Mouse (Mus musculus): ENCODE data around the gene Slc1a2. TPM values are rescaled to one million over a fixed set of nuclear protein-coding genes. Genes with fewer than 3 reads are reported as not detected.

Gene Slc1a2
- polyA plus RNA-seq, 1 experiment from 2014 or later = 1.1 TPM

DNA sequence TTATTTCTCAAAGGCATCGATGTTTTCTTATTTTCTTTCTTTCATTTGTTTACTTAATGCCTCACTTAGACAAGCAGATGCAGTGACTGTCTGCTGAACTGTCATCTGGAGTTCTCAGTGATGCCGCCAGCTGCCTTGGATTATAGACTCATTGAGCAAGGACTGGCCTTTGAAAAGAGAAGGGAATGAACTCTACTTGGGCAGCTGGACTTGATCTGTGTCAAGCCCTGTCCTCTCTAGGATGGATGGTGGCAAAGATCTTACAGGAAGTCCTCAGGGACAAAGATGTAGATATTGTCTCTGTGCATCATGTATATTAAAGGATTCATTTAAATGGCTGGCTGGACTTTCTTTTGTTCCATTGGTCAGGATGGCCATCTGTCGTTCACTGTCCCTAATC lies 5.4 kb downstream of the Slc1a2 start:
- Histone ChIP-seq H3K4me1 (replicated peaks) (no peaks in the 10 kb centered on the region), H3K4me2 (no peak overlapping the region), H3K27me3 (peaks cover 45% of the 10 kb centered on the region), H3K4me3 (replicated peaks) (no peak overlapping the region), H3K27ac (replicated peaks) (no peak overlapping the region), H3K9ac (no peak overlapping the region), H3K9me3 (replicated peaks) (no peaks in the 10 kb centered on the region), H3K36me3 (replicated peaks) (no peaks in the 10 kb centered on the region)
- no peak for ATAC-seq (ENCODE audit: insufficient read depth)
- WGBS (ENCODE audit: insufficient replicate concordance) = 54% methylated on average over 3 of the region's 3 CpGs

DNA sequence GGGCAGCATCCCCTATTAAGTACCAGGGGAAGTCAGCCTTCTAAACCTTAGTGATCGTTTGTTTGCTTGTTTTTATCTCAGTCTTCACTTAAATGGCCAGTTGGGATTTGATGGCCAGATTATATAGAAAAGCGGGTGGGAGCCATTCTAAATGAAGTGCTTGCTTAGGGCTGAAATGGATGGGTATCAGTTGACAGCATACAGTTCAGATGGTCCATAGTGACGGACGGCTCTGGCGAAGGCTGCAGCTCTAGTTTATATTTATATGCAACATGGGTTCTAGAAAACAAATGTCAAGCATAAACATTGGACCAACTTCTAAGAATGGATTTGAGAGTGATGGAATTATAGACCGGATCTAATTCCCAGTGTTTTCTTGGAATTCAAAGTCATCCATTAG lies 9.5 kb downstream of the Slc1a2 start:
- ATAC-seq (ENCODE audit: insufficient read depth) = no peak
- Histone ChIP-seq H3K9ac (no peak overlapping the region), H3K9me3 (replicated peaks) (no peaks in the 10 kb centered on the region), H3K4me1 (replicated peaks) (no peaks in the 10 kb centered on the region), H3K4me2 (no peak overlapping the region), H3K4me3 (replicated peaks) (no peak overlapping the region), H3K27me3 (0 out of 2 replicates have a peak, but pooled peaks cover 9% of the 10 kb centered on the region), H3K27ac (replicated peaks) (no peak overlapping the region), H3K36me3 (replicated peaks) (no peaks in the 10 kb centered on the region)
- WGBS (ENCODE audit: insufficient replicate concordance) = 48% methylated on average over 6 of the region's 6 CpGs

DNA sequence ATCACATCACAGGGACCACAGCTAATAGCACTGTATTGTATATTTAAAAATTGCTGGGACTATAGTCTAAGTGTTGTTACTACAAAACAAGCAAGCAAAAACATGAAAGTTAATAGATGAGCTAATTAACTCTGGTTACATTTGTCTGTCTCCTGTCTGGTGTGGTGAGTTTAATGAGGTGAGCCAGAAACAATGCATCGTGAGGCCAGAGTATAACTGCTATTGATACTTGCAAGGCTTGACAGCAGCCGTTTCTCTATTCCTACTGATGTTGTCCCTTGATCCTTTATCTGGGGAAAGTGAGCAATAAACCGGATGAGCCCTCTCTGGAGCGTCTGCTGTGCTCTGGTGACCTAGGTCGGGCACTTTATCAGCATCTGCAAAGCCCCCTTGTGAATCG lies 11.1 kb downstream of the Slc1a2 start:
- Histone ChIP-seq H3K9me3 (replicated peaks) (no peaks in the 10 kb centered on the region), H3K4me3 (replicated peaks) (no peak overlapping the region), H3K27ac (replicated peaks) (no peak overlapping the region), H3K27me3 (0 out of 2 replicates have a peak, but pooled peaks cover 4% of the 10 kb centered on the region), H3K4me2 (no peak overlapping the region), H3K9ac (no peak overlapping the region), H3K4me1 (replicated peaks) (no peaks in the 10 kb centered on the region), H3K36me3 (replicated peaks) (no peaks in the 10 kb centered on the region)
- 16% methylated on average over 6 of the region's 6 CpGs for WGBS (ENCODE audit: insufficient replicate concordance)
- ATAC-seq (ENCODE audit: insufficient read depth) = no peak

DNA sequence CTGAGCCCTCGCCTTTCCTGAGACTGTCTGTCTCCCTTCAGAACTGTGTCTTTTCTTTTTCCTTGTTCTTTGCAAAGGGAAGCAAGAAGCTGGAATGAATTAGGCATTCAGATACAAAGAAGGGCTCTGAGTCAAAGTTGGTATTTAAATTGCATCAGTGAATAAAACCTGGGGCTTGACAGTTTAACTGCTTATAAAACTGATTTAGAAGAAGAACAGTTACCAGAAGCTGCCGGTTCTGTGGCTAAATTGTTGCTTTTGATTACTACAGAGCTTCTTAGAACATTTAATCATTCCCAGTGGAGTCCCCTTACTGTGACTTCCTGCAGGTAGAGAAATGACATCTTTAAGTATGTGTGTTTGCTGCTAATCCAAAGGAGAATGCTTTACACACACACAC lies 16.1 kb downstream of the Slc1a2 start:
- Histone ChIP-seq H3K27ac (replicated peaks) (no peak overlapping the region), H3K9me3 (replicated peaks) (no peaks in the 10 kb centered on the region), H3K36me3 (replicated peaks) (no peaks in the 10 kb centered on the region), H3K9ac (no peak overlapping the region), H3K4me3 (replicated peaks) (no peak overlapping the region), H3K27me3 (0 out of 2 replicates have a peak, but pooled peaks cover 4% of the 10 kb centered on the region), H3K4me1 (replicated peaks) (no peaks in the 10 kb centered on the region), H3K4me2 (no peak overlapping the region)
- whole genome bisulfite sequencing (ENCODE audit: insufficient replicate concordance) = 47% methylated on average over 2 of the region's 2 CpGs
- ATAC-seq (ENCODE audit: insufficient read depth) = no peak

DNA sequence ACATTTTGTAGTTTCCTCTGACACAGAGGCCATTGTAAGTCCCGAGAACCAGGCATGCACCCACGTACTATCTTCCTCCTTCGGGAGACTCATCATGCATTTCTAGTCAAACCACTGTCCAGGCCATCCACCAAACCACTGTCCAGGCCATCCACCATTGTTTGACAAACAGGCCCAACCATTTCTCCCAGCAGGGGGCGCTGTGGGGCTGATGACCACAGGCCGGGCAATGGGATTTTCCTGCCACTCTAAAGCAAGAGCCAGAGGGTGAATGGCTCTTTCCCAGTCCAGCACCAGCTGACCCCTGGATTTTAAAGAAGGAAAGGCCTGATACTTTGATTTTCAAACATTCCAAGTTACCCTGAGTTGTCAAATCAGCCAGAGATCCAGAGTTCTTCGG lies 16.8 kb downstream of the Slc1a2 start:
- no peaks in the 10 kb centered on the region for H3K36me3 ChIP-seq (replicated peaks)
- ATAC-seq (ENCODE audit: insufficient read depth) = no peak
- no peaks in the 10 kb centered on the region for H3K27me3 ChIP-seq
- no peak overlapping the region for H3K27ac ChIP-seq (replicated peaks)
- no peaks in the 10 kb centered on the region for H3K9me3 ChIP-seq (replicated peaks)
- no peak overlapping the region for H3K9ac ChIP-seq
- H3K4me2 ChIP-seq = no peak overlapping the region
- H3K4me1 ChIP-seq (replicated peaks) = no peaks in the 10 kb centered on the region
- H3K4me3 ChIP-seq (replicated peaks) = no peak overlapping the region
- WGBS (ENCODE audit: insufficient replicate concordance) = 50% methylated on average over 6 of the region's 6 CpGs

DNA sequence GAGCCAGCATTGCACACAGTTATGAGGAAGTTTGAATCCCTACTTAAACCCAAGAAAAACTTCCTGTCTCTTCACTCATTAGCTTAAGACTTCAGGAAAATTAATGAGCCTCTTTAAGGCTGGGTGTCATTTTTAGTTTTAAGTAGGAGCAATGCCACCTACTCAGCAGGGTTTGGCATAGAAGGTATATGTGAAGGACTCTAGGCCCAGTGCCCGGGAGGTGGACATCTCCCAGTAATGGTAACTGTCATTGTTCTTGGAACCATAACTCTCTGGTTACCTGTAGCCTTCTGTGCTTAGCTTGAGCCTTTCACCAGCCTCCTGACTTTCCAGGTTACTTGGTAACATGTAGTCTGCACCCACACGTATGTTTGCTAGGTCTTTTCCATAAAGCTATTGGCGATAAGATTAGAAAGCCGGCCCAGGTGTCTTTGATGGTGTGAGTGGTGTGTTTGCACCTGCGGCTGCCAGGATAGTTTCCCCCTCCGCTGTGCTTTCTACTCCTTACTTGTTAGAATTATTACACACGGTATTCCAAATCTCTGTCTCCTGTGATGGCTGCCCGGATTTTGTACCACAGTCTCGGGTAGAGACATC lies 18.4 kb downstream of the Slc1a2 start:
- no peak overlapping the region for H3K27ac ChIP-seq (replicated peaks)
- no peaks in the 10 kb centered on the region for H3K9me3 ChIP-seq (replicated peaks)
- H3K36me3 ChIP-seq (replicated peaks) = no peaks in the 10 kb centered on the region
- no peak overlapping the region for H3K9ac ChIP-seq
- H3K4me2 ChIP-seq = no peak overlapping the region
- no peak for ATAC-seq (ENCODE audit: insufficient read depth)
- H3K4me1 ChIP-seq (replicated peaks) = no peaks in the 10 kb centered on the region
- 75% methylated on average over 9 of the region's 9 CpGs for WGBS (ENCODE audit: insufficient replicate concordance)
- no peak overlapping the region for H3K4me3 ChIP-seq (replicated peaks)
- H3K27me3 ChIP-seq = no peaks in the 10 kb centered on the region

DNA sequence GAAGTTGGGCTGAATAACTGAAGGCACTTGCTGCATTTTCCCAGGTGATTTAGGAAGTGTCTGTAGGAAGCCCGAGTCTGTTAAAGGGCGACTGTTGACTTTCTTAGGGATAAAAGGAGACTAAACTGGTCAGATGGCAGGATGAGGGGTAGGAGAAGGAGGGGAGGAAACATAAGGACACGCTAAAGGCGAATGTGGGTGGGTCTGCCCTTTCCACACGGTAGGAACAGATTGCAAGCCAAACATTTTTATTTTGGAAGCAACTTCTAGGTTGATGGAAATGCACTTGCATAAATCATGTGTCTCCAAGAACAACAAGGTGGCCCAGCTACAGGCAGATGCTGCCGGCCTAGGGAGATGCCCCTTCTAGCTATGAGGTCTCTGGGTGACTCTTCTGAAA lies 18.9 kb downstream of the Slc1a2 start:
- H3K4me1 ChIP-seq (replicated peaks) = no peaks in the 10 kb centered on the region
- no peaks in the 10 kb centered on the region for H3K9me3 ChIP-seq (replicated peaks)
- no peak overlapping the region for H3K4me3 ChIP-seq (replicated peaks)
- H3K9ac ChIP-seq = no peak overlapping the region
- H3K27ac ChIP-seq (replicated peaks) = no peak overlapping the region
- H3K4me2 ChIP-seq = no peak overlapping the region
- 59% methylated on average over 6 of the region's 6 CpGs for WGBS (ENCODE audit: insufficient replicate concordance)
- no peaks in the 10 kb centered on the region for H3K27me3 ChIP-seq
- no peak for ATAC-seq (ENCODE audit: insufficient read depth)
- H3K36me3 ChIP-seq (replicated peaks) = no peaks in the 10 kb centered on the region

DNA sequence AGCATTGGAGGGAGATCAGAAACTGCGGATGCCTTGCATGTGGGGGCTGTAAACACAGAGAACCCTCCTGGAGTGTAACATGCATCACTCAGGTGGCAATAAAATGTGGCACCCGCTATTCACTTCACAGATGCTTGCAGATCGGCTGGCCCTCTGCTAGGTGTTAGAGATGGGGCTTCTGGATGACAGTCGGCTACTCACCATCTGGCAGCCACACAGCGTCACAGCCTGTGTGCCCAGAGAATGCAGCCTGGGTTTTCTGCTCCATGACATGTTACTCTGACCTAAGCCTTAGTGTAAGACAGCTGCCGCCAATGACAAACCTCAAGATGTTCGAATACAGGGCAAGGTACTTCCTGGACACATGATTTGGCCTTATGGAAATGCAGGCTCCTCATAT lies 22.9 kb downstream of the Slc1a2 start:
- H3K4me1 ChIP-seq (replicated peaks) = no peaks in the 10 kb centered on the region
- H3K4me3 ChIP-seq (replicated peaks) = no peak overlapping the region
- H3K4me2 ChIP-seq = no peak overlapping the region
- WGBS (ENCODE audit: insufficient replicate concordance) = 63% methylated on average over 7 of the region's 7 CpGs
- no peak overlapping the region for H3K27ac ChIP-seq (replicated peaks)
- H3K27me3 ChIP-seq = no peaks in the 10 kb centered on the region
- no peak for ATAC-seq (ENCODE audit: insufficient read depth)
- no peaks in the 10 kb centered on the region for H3K9me3 ChIP-seq (replicated peaks)
- no peaks in the 10 kb centered on the region for H3K36me3 ChIP-seq (replicated peaks)
- no peak overlapping the region for H3K9ac ChIP-seq

DNA sequence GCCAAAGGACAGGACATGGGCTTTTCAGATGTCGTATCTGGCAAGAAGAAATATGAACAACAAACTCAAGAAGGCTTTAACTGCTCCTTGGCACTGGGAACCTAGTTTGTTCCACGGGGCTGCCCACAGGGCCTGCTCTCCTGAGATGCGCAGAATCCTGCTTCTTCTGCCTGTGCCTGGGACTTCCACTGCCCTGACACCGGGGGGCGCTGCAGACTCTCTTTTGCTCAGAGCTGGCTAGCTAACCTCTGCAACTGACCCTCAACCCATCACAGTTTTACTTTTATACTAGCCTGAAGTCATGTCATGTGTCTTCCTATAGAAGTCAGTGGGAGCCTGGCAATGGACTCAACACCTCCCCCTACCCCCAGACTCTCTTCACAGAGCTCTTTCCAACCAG lies 23.7 kb downstream of the Slc1a2 start:
- no peaks in the 10 kb centered on the region for H3K4me1 ChIP-seq (replicated peaks)
- H3K9me3 ChIP-seq (replicated peaks) = no peaks in the 10 kb centered on the region
- no peaks in the 10 kb centered on the region for H3K36me3 ChIP-seq (replicated peaks)
- no peaks in the 10 kb centered on the region for H3K27me3 ChIP-seq
- H3K27ac ChIP-seq (replicated peaks) = no peak overlapping the region
- no peak overlapping the region for H3K9ac ChIP-seq
- no peak overlapping the region for H3K4me2 ChIP-seq
- H3K4me3 ChIP-seq (replicated peaks) = no peak overlapping the region
- no peak for ATAC-seq (ENCODE audit: insufficient read depth)
- WGBS (ENCODE audit: insufficient replicate concordance) = 36% methylated on average over 5 of the region's 5 CpGs

DNA sequence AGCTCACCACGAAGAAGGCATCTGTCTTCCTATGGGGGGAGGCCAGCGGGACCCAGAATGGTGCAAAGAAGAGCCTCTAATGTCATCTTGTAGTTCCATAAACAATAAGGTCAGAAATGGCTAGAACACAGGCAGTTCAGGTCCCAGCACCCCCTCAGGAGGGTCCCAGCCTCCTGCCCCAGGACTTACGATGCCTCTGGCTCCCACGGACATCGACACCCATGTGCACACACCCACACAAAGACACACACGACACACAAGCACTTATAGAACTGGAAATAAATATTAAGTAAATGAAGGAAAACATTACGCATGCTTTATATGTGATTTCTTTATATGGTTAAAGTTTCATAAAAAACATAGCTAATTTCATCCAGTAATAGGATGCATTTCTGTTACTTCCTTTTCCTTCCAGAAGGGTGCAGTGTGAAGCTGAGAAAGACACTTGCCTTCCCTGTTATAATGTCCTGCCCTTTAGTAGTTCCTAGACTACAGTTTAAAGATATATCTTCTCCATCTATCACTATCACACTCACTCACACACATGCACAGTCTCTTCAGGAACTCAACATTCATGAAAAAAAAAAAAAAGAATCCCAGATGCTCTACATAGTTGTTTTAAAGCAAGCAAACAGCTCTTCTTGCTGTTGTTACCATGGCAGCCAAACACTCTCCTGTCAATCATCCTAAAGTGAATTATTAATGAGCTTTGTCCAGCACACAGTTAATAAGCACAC lies 27.1 kb downstream of the Slc1a2 start:
- no peaks in the 10 kb centered on the region for H3K36me3 ChIP-seq (replicated peaks)
- 64% methylated on average over 7 of the region's 7 CpGs for WGBS (ENCODE audit: insufficient replicate concordance)
- H3K9me3 ChIP-seq (replicated peaks) = no peaks in the 10 kb centered on the region
- no peaks in the 10 kb centered on the region for H3K4me1 ChIP-seq (replicated peaks)
- no peak overlapping the region for H3K4me2 ChIP-seq
- H3K27me3 ChIP-seq = no peaks in the 10 kb centered on the region
- no peak overlapping the region for H3K9ac ChIP-seq
- no peak for ATAC-seq (ENCODE audit: insufficient read depth)
- H3K4me3 ChIP-seq (replicated peaks) = no peak overlapping the region
- H3K27ac ChIP-seq (replicated peaks) = no peak overlapping the region

DNA sequence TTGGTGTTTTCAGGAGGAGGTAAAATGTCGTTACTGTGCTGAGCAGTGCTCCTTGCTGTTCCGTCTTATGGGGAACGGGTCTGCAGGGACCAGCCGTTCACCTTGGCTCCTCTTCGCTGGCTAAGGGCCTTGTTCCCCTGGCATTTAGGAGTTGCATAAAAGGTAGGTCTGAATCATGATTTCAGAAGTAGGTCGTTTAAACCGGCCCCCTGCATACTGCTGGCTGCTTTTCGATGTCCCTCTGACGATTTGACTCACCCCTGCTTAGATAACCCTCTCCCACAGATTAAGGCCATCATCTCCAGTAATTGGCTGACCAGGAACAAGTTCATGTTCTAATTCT lies 27.6 kb downstream of the Slc1a2 start:
- 59% methylated on average over 9 of the region's 9 CpGs for WGBS (ENCODE audit: insufficient replicate concordance)
- H3K4me1 ChIP-seq (replicated peaks) = no peaks in the 10 kb centered on the region
- H3K4me3 ChIP-seq (replicated peaks) = no peak overlapping the region
- ATAC-seq (ENCODE audit: insufficient read depth) = no peak
- H3K27me3 ChIP-seq = no peaks in the 10 kb centered on the region
- H3K27ac ChIP-seq (replicated peaks) = no peak overlapping the region
- no peak overlapping the region for H3K9ac ChIP-seq
- no peak overlapping the region for H3K4me2 ChIP-seq
- H3K36me3 ChIP-seq (replicated peaks) = no peaks in the 10 kb centered on the region
- no peaks in the 10 kb centered on the region for H3K9me3 ChIP-seq (replicated peaks)

DNA sequence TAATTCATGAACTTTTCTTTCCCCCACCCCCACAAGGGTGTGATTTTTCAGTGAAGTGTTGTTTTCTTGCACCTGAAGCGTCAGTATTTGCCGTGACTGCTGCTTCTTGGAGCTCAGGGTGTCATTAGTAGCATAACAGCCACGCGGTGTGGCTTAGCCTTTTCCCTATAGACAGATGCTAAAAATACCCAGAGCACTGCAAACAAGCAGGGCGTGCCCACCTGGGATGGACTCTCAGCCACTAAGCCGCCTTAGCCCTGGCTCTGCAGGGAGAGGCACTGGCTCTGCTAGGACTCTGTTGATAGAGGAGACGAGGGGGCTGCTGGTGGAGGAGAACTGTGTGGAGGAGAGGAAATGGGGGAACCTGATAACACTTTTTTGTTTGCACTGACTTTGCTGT lies 35.1 kb downstream of the Slc1a2 start:
- no peak overlapping the region for H3K4me3 ChIP-seq (replicated peaks)
- H3K4me2 ChIP-seq = no peak overlapping the region
- no peaks in the 10 kb centered on the region for H3K27me3 ChIP-seq
- 33% methylated on average over 7 of the region's 7 CpGs for WGBS (ENCODE audit: insufficient replicate concordance)
- H3K36me3 ChIP-seq (replicated peaks) = no peaks in the 10 kb centered on the region
- no peak for ATAC-seq (ENCODE audit: insufficient read depth)
- no peak overlapping the region for H3K9ac ChIP-seq
- no peak overlapping the region for H3K27ac ChIP-seq (replicated peaks)
- H3K4me1 ChIP-seq (replicated peaks) = 0 out of 2 replicates have a peak, but pooled peaks cover 3% of the 10 kb centered on the region
- H3K9me3 ChIP-seq (replicated peaks) = no peaks in the 10 kb centered on the region

Data from liver, embryonic 15.5 days (tissue).